Mouse (Mus musculus) cerebellum, adult 11 months (tissue): ENCODE results near the gene Sectm1b.

ENCODE experiments used
- DNase-seq: peaks from one replicate; pipeline ENCODE4 v3.0.0; 2022

Sectm1b gene

DNA sequence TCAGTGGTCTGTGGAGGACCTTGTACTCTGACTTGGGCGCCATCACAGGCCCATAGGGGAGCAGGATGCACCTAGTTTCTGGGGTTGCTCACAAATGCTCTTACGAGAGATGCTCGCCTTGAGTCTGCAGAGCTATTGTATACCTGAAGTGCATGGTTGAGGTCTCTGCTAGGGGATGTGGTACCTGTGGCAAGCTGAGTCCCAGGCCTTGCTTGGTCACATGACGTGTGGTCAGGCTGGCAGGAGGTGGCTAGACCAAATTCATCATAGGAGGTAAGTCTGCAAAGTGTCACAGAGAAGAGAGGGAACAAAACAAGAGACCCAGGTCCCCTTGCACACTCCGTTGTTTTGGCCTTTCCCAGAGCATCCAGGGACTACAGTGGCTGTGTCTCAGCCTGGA is 43.9 kb downstream of the Sectm1b start:
- DNase-seq, result no peak

DNA sequence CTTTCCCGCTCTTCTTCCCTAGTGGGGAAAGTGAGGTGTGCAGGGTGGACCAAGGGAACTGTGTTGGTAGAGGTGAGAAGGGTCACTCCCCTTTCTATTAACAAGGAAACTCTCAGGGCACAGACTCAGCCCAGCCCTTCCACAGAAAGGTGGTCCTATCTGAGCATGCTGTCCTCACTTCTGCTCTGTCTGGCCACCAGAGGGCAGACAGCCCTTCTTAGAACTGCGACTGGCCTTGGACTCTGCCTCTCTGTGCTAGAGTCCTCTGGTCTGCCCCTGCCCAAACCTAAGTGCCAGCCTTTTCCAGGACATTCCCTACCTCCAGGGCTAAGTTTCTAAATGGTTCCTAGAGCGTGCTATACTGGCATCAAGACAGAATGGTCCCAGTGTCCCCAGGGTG is 45.7 kb downstream of the Sectm1b start:
- no peak for DNase-seq

DNA sequence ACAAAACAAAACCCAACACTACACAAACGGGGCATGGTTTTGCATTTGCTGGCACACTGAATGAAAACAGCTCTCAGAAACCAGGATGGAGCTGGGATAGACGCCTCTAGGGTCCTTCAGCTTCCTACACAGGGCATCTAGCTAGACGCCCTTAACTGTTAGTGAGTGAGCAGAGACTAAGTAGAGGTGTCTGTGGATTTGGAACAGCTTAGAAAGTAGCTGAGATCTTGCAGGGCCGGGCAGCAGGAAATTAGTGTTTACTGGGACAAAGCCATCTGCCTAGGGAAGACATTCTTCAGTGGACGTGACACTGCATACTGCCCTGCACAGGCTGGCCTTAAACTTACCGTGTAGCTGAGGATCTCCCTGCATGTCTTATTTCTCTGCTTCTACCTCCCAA is 47.9 kb downstream of the Sectm1b start:
- no peak for DNase-seq

DNA sequence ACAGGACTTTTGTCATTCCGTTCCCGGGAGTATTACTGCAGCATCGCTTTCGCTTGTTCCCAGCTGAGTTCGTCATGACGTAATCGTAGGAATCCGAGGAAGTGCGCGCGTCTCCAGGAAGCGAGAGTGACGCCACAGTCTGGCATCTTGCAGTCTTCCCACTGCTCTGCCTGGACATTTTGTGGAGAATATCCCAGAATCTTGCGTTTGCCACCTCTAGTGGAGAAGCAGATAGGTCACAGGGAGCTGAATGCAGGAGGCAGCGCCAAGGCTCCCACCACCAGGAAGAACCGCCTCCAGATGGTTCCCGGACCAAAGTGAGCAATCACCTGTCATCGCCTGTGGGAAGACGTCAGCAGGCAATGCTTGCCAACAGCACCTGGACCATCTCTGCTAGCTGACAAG is 48.5 kb downstream of the Sectm1b start:
- DNase-seq, result peak; percentile 72

DNA sequence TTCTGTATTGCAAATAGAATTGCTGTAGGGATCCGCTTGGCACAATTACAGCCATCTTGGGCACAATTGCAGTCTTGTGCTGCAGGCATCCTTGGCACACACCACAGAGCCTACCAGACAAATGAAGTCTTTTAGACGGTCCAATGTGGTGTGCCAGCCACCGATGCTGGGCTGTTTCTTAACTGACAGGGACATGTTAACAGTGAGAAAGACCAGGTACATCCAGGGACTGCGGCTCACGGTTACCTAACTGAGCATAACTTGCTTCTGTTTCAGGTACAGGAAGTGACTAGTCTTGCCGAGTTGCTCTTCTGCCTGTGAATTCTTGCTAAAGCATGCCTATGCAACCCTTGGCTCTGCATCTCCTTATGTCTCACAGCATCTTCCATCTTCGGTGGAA is 49.7 kb downstream of the Sectm1b start:
- no peak for DNase-seq

DNA sequence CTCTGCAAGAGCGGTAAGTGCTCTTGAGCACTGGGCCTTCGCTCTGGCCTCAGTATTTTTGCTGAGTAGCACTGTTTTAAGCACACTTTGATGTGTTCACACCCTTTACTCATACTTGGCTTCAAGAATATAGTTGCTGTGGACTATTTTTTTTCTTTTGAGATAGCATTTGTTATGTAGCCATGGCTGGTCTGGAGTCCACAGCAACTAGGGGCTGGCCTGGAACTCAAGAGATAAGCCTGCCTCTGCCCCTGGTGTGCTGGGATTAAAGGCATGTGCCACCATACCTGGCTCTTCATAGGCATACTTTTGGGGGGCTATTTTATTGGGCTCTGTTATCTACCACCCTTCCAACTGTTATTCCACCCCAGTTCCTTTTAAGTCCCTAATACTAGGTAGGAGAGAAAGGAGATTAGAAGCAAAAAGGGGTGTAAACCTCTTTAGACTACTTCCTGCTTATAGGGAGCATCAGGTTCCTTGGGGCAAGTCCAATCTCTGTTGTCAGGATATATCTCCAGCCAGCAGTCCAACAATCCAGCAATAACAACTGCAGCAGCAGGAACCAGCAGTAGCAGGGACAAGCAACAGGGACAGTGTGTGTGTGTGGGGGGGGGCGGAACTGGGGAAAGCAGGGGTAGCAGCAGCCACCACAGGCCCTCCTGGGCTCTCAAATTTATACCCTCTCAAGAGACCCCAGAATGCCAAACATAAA is 53.2 kb downstream of the Sectm1b start:
- DNase-seq, result no peak

DNA sequence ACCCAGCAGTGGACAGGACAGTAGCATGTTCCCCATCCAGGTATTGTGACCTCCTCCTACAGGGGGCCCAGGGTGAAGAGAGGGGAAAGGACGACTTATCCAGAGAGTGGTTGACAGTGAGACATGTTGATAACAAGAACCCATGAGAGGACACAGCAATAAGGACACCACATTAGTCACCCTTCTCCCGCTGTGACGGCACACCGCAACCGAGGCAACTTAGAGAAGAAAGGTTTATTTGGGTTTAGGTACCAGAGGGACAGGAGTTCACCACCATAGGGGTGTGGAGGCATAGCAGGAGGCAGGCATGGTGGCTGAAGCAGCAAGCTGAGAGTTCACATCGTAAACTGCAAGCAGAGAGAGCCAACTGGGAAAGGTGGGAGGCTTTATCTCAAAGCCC is 57.2 kb downstream of the Sectm1b start:
- DNase-seq, result no peak

DNA sequence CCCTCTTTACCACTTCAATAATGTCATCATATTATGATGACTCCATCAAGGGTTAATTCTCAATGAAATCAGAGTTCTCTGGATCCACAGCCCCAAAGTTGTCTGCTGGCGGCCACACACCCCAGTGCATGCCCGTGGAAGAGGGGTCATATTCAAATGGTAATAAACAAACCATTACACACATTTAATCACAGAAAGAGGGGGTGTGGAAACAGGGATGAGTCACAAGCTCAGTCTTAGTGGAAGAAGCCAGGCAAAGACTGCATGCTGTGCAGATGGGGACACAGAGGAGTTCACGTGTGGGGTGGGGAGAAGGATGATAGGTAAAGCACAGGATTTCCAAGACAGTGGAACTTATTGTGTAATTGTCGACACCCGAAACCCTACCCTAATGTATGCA is 59.1 kb downstream of the Sectm1b start:
- DNase-seq, result no peak
